Mouse (Mus musculus): Measurements from ENCODE around the gene Akr1c20.

Akr1c20 gene

DNA sequence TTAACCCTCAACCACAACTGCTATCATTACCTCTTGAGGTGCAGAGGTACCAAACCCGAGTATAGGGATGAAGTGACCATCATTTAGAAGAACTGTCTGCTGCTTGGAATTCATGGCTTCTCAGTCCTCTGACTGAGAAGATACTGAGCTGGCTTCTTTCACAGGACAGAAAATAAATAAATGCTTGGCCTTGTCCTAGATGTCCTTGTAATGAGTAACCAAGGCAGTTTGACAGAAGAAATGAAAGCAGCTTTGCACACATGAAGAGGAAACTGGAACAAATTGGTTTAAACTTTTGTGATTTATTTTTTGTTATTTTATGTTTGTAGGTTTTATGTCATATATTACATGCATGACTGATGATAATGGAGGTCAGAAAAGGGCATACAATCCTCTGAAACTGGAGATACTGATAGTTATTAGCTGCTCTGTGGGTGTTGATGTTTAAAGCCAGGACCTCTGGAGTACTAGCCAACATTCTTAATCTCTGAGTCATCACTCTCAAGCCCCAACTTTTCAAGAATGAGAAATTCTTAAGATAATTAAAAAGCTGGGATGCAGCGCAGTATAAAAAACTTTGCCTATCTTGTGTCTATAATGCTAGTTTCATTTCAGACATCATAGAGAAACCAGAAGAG, at the start of gene Akr1c20:
TSS of gene Akr1c20 (minus strand) at position 145 of the 638 bp plus-strand sequence.
- no peak for DNase-seq (ENCODE audit: low spot score in 2 of 2)

- DNase-seq (ENCODE audit: low spot score in 2 of 2): no peak
Measured at GRCm38 (mm10) chr13:4565996-4566395, 42.9 kb upstream of the Akr1c20 start.

DNA sequence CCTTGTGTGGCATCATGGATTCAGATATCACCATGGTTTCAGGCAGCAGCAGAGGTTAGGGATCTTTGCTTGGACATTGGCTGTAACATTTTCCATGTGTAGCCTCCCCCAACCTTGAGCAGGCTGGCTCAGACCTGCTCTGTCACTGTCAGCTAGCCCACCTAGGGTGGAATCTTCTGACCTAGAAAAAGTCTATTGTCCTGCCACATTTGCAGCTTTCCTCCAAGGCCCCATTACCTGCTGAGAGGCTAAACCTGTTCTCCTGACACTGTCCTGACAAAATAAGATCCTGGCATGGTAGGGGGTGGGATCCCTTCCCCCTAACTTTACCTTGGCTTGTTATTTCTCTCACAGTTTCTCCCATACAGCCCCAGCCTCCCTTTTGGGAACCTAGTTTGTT, 37.4 kb upstream of the Akr1c20 start:
- no peak for DNase-seq (ENCODE audit: low spot score in 2 of 2)

DNA sequence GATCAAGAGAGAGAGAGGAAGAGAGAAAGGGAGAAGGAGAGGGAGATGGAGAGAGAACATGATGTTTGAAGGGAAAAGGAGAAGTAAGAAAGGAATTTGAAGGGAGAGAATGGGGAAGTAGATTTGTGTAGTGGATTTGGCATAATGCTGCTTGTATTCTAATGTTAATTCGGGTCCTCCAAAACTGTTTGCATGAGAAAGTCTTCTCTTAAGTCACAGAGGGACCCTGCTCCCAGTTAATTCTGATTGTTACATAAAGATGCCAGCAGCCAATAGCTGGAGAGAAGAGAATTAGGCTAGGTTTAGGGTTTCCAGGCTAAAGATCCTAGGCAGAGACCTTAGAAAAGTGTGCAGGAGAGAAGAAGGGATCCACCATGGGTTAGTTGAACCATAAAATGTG, 36.0 kb upstream of the Akr1c20 start:
- DNase-seq (ENCODE audit: low spot score in 2 of 2): no peak

DNA sequence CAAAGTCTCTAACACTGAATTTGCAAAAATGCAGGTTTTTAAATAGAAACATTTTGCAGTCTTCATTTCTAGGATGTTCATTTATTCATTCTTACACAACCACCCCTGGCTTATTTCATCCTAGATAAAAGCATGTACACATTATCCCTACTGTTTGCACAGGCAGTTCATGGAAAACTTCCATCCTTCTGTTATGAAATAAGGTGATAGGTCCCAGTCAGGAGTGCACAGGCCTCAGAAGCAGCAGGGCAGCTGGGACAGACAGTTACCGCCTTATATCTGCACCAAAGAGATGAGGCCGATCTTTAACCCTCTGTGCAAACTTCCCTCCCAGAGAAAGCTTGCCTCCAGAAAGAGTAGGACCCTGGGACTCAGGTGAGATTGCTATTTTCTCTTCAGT, 8.3 kb downstream of the Akr1c20 start:
- no peak for DNase-seq (ENCODE audit: low spot score in 2 of 2)

DNA sequence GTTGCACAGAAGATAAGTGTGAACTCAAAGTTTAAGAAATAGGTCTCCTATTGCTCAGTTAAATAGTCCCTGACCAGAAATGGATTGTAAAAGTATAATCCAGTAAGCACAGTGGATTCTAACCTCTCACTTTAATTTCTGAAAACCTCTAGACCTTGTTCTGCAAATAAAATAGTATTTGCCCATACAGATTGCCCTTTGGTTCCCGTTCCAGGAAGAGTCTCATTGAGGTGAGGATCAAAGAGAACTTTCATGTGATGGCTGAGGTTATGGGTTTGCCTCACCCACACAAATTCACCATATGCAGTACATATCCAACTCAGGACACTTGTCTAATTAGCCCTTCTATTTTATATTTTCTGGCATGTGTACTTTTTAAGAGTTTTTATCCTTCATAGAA, 55.2 kb downstream of the Akr1c20 start:
- DNase-seq (ENCODE audit: low spot score in 2 of 2): no peak

DNA sequence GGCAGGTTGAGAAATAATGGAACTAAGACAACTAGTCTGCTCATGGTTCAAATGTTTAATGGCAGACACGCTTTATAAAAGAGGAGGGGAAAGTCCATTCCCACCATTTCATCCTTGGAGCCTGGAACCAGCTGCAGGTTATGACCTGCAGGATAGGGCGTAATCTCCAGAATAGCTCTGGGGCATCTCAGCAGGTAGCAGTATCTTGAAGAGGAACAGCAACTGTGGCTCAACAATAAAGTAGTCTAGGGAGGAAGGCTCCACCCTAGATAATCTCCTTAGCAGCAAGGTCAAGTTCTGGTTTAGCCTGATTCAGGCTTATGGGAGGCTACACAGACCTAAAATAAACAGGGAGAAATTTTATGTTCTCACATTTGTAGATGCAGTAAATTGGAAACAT, 57.5 kb downstream of the Akr1c20 start:
- DNase-seq (ENCODE audit: low spot score in 2 of 2): no peak
